Mouse (Mus musculus) erythroblast, embryonic 14.5 days (primary cell): ENCODE measurements around the gene Plcg2. TPM values are rescaled to one million over a fixed set of nuclear protein-coding genes. Genes with fewer than 3 reads are reported as not detected.

Experiments
- H3K27me3 ChIP-seq: 2 replicates; pipeline ENCODE4 v1.6.1; 2012; ENCODE audit warnings: inconsistent platforms; ENCODE audit not compliant: control insufficient read depth
- H3K36me3 ChIP-seq: 2 replicates; pipeline ENCODE4 v1.6.1; 2012; ENCODE audit warnings: mild to moderate bottlenecking, inconsistent platforms; ENCODE audit not compliant: control insufficient read depth
- H3K4me1 ChIP-seq: 2 replicates; pipeline ENCODE4 v1.6.1; 2012; ENCODE audit warnings: inconsistent platforms; ENCODE audit not compliant: control insufficient read depth
- H3K4me3 ChIP-seq: replicated peaks from 2 replicates; pipeline ENCODE3; 2012; ENCODE audit warnings: moderate library complexity, mild to moderate bottlenecking, inconsistent platforms
- H3K9me3 ChIP-seq: 2 replicates; pipeline ENCODE4 v1.6.1; 2012; ENCODE audit warnings: low read length, inconsistent platforms, mixed read lengths; ENCODE audit not compliant: control insufficient read depth
- GATA1 ChIP-seq: IDR thresholded peaks from 2 replicates; pipeline ENCODE4 v1.6.1; 2012; ENCODE audit warnings: low read length, inconsistent platforms, mixed read lengths
- TAL1 ChIP-seq: IDR thresholded peaks from 3 replicates; pipeline ENCODE4 v1.6.1; 2012; ENCODE audit warnings: low read length, inconsistent platforms, mixed read lengths
- polyA plus RNA-seq: library from polyadenylated mRNA; stranded (reverse); fragments of >175 nt; gene quantifications from 2 replicates; pipeline ENCODE4 v1.2.3, GENCODE M21; 2012

Plcg2 gene
- polyA plus RNA-seq, 1 experiment, result 0.07 TPM

DNA sequence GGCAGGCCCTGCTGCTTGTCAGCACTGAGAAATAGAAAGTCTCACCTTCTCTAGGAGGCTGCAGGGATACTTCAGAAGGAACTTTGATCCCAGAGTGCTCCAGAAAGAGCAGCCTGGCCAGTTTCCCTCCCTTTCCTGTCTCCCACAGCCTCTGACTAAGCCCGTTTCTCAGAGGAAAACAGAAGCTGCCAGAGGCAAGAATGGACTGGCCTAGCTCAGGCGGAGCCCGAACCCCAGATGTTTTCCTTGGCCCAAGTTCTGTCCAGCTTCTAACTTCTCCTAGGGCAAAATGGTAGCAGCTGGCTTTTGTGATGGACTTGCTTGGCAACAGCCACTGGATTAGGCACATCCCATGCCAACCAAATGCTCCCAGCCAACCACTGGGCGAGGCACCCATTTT lies 62.9 kb downstream of the Plcg2 start:
- Histone ChIP-seq H3K9me3 (no peaks in the 10 kb centered on the region), H3K4me3 (no peak overlapping the region), H3K27me3 (no peaks in the 10 kb centered on the region; the same call in 1 of the 2 replicates), H3K4me1 (no peaks in the 10 kb centered on the region), H3K36me3 (no peaks in the 10 kb centered on the region)
- TF ChIP-seq GATA1, result no peak
- TF ChIP-seq TAL1, result no peak

DNA sequence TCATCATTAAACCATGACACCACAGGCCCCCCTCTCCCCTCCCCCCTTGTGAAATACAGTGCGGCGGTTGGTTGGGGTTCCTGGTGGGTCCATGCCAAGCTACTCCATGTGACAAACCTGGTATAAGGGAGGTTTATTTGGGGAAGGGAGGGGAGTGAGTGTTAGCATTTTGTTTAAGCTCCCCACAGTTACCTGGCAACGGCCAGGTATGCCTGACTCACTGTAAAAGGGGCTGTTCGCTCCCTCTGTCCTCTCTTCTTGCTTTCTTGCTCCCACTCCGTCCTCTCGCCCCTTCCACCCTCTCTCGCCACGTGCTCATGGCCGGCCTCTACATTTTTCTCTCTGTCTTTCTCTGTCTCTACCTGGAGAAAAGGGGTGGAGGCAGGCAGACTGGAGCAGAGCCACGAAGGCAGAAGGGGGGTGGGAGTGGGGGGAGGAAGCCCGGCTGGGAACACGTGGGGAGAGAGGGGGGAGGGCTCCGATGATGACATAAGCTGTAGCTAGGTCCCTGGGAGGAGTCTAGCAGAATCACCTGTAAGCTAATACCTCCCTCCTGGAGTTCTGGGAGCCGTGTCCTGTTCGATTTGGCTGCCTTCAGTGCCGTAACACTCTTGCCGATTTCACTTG lies 63.8 kb downstream of the Plcg2 start:
- Histone ChIP-seq H3K4me3 (no peak overlapping the region), H3K4me1 (no peaks in the 10 kb centered on the region), H3K9me3 (no peaks in the 10 kb centered on the region), H3K36me3 (no peaks in the 10 kb centered on the region), H3K27me3 (no peaks in the 10 kb centered on the region; the same call in 1 of the 2 replicates)
- TF ChIP-seq TAL1 (no peak), GATA1 (no peak)

DNA sequence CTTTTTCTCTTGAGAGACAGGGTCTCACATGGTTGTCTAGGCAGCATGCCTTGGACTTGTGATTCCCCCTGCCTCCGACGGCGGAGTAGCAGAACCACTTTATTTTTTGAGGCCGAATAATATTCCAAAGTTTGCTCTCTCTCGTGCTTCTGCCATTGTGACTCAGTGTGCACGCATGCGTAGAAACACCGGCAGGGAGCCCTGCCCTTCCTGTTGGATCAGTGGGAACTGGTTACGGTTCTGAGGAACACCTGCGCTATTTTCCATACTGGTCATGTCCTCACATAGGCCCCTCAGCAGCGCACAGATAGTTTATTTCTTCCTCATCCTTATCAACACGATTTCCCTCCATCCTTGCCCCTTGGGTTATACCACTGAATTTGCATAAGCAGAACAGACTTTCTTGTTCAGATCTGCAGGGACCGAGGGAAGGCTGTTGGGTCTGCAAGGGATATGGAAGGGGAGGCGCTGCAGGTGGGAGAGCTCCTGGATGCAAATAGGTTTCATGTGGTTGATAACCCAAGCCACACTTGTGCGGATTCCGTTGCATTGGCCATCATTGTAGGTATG lies 64.4 kb downstream of the Plcg2 start:
- H3K27me3 ChIP-seq, result no peaks in the 10 kb centered on the region; the same call in 1 of the 2 replicates
- TF ChIP-seq TAL1 (no peak), GATA1 (no peak)
- H3K4me3 ChIP-seq, result no peak overlapping the region
- H3K36me3 ChIP-seq, result no peaks in the 10 kb centered on the region
- no peaks in the 10 kb centered on the region for H3K9me3 ChIP-seq
- no peaks in the 10 kb centered on the region for H3K4me1 ChIP-seq

DNA sequence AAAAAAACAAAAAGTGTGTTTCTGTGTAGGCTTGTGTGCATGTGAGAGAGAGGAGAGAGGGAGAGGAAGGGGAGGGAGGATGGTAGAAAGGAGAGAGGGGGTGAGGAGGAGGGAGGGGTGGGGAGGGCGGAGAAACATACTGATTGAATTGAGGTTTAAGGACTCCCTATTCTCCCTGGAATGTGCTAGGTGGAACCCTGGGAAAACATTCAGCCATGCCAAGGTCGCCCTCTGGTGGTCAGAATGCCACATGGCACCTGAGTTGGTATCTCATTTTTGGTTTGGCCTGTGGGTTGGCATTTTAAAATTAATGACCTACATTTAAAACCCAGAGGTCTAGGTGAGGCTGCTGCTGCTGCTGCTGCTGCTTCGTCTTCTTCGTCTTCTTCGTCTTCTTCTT lies 71.3 kb downstream of the Plcg2 start:
- H3K4me1 ChIP-seq, result no peaks in the 10 kb centered on the region
- H3K36me3 ChIP-seq, result no peaks in the 10 kb centered on the region
- no peak for TF ChIP-seq TAL1
- no peak for TF ChIP-seq GATA1

DNA sequence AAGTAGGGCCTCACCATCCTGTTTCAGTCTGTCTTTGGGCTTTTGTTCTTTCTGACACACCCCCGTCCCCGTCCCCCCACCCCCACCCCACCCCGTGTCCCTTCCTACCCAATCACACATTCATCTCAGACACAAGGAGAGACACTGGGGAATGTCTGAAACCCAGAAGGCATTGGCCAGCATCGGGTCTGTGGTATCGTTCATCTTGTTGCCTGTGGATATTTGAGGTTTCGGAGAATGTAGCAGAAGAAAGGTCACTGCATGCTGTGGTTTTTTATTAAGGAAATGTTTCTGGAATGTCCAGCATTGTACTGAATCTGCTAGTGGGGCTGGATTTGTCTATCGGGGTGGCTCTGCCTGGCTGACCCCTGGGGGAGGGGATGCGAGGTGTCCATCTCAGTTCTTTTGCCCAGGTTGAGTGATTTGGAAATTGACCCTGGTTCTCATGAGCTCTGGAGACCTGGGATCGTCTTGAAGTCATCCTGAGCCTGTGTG lies 78.2 kb downstream of the Plcg2 start:
- H3K9me3 ChIP-seq, result no peaks in the 10 kb centered on the region; the same call in 1 of the 2 replicates
- H3K4me1 ChIP-seq, result peaks cover 2% of the 10 kb centered on the region
- no peak for TF ChIP-seq TAL1
- TF ChIP-seq GATA1, result no peak
- no peaks in the 10 kb centered on the region for H3K27me3 ChIP-seq
- no peak overlapping the region for H3K4me3 ChIP-seq
- no peaks in the 10 kb centered on the region for H3K36me3 ChIP-seq

More for the DNA sequence above, 71.3 kb downstream of the Plcg2 start:
- no peaks in the 10 kb centered on the region for H3K9me3 ChIP-seq
- no peaks in the 10 kb centered on the region for H3K27me3 ChIP-seq
- H3K4me3 ChIP-seq, result no peak overlapping the region

DNA sequence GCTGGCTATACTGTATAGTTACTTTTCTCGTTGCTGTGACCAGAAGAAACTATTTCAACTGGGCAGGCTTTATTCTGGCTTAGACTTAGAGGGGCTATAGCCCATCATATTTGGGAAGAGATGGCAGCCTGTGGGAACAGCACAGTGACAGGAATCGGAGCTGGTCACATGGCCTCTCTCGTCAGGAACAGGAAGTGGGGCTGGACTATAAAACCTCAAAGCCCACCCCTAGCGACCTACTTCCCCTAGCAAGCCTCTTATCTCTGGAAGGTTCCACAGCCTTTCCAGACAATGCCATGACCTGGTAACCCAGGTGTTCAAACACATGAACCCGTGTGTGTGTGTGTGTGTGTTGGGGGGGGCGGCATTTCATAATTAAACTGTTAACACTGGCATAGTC lies 79.0 kb downstream of the Plcg2 start:
- H3K9me3 ChIP-seq, result no peaks in the 10 kb centered on the region; the same call in 1 of the 2 replicates
- no peak overlapping the region for H3K4me3 ChIP-seq
- H3K27me3 ChIP-seq, result no peaks in the 10 kb centered on the region
- no peak for TF ChIP-seq TAL1
- TF ChIP-seq GATA1, result no peak
- H3K4me1 ChIP-seq, result peaks cover 2% of the 10 kb centered on the region
- no peaks in the 10 kb centered on the region for H3K36me3 ChIP-seq

DNA sequence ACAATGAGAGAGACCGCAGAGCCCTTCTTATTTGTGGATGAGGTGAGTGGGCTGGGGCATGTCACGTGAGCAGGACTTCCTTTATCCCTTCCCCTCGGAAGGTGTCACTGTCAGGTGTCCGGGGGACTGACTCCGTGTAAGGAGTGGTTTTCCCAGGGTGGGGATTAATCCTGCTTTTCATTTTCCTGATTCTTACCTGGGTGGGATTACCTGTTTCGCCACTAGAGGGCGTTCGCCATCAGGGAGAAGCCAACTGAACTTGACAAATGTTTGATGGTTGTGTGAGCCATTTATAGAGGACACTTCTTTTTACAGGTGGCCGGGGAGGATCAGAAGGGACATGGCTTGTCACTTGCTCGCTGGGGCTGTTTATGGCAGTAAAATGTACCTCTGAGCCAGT lies 79.8 kb downstream of the Plcg2 start:
- TF ChIP-seq TAL1, result no peak
- TF ChIP-seq GATA1, result no peak
- Histone ChIP-seq H3K27me3 (no peaks in the 10 kb centered on the region), H3K4me3 (no peak overlapping the region), H3K4me1 (peaks cover 2% of the 10 kb centered on the region), H3K36me3 (no peaks in the 10 kb centered on the region), H3K9me3 (peaks cover 4% of the 10 kb centered on the region; the same call in 1 of the 2 replicates)

DNA sequence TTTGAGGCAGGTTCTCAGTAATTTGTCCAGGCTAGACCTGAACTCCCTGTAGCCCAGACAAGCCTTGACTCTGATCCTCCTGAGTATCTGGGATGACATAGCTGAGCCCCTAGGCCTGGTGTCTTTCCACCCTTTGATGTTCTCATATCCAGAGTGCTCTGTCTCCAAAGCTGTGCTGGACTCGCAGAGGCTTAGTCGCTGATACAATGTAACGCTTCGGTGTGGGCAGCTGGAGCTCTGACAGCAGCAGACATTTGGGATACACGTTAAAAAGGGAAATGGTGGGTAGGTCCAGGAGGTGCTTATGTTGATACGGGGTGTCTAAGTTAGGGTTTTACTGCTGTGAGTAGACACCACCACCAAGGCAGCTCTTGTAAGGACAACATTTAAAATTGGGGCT lies 80.8 kb downstream of the Plcg2 start:
- Histone ChIP-seq H3K27me3 (no peaks in the 10 kb centered on the region), H3K36me3 (no peaks in the 10 kb centered on the region), H3K9me3 (peaks cover 4% of the 10 kb centered on the region; the same call in 1 of the 2 replicates), H3K4me3 (no peak overlapping the region), H3K4me1 (peaks cover 2% of the 10 kb centered on the region)
- no peak for TF ChIP-seq TAL1
- TF ChIP-seq GATA1, result no peak

DNA sequence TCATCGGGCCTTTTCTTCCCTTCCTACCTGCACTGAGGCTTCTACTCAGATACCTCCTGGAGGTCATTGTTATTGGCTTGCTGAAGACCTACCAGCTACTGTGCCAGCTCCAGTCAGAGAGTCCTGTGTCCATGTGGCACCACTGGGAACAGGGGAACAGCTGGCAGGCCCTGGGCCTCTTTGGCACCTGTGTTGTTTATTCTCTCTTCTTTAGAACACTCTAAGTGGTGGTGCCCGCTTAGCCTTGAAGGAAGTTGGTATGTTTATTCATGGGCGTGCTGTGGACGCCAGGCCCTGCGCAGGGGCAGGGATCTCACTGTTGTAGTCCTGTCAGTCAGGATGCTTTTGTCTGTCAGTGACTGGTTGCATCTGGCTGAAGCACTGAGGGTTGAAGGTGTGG lies 95.8 kb downstream of the Plcg2 start:
- TF ChIP-seq GATA1 (no peak), TAL1 (no peak)
- H3K36me3 ChIP-seq, result no peaks in the 10 kb centered on the region

DNA sequence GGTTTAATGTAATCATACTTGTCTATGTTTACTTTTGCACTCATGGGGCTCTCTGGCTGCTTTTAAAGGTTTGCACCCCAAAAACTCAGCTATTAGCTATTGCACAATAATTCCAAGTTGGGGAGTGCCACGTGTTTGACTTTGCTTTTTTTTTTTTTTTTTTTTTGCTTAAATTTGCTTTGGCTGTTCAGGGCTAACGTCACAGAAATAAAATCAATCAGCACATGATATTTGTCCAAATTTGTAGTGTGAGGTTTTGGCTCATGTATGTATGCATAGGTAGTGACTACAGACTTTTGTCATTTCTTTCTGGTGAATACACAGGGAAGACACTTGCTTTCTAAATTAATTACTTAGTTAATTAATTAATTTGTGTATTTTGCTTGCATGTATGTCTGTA lies 96.9 kb downstream of the Plcg2 start:
- TF ChIP-seq GATA1 (no peak), TAL1 (no peak)
- Histone ChIP-seq H3K9me3 (0 out of 2 replicates have a peak, but pooled peaks cover 2% of the 10 kb centered on the region), H3K4me3 (no peak overlapping the region), H3K4me1 (no peaks in the 10 kb centered on the region), H3K36me3 (no peaks in the 10 kb centered on the region), H3K27me3 (no peaks in the 10 kb centered on the region)

More for the DNA sequence above, 95.8 kb downstream of the Plcg2 start:
- Histone ChIP-seq H3K27me3 (no peaks in the 10 kb centered on the region), H3K9me3 (peaks cover 6% of the 10 kb centered on the region; the same call in 1 of the 2 replicates), H3K4me1 (no peaks in the 10 kb centered on the region), H3K4me3 (no peak overlapping the region)
